Mouse (Mus musculus) adrenal gland, adult 8-10 months (tissue): ENCODE measurements at regions not wholly inside any gene's neighbourhood (a gene's known extent, or its start where the extent isn't known, plus 50 kb on each side); places are given as distances from the start of the nearest gene placed in this dataset.

Source experiments
- DNase-seq: peaks from one replicate; pipeline ENCODE4 v3.0.0; 2022
- microRNA-seq, 2 experiments: library from miRNA; unstranded; fragments of <30 nt; microRNA quantifications; one replicate each; pipeline ENCODE4 v1.2.0; 2022

- DNase-seq = no peak
Measured at GRCm38 (mm10) chr10:46333231-46333630, 755.6 kb downstream of the Hace1 start.

- no peak for DNase-seq
Measured at GRCm38 (mm10) chr10:46345315-46345714, 767.7 kb downstream of the Hace1 start.

- DNase-seq = no peak
Measured at GRCm38 (mm10) chr10:46349613-46350012, 772.0 kb downstream of the Hace1 start.

- DNase-seq = no peak
Measured at GRCm38 (mm10) chr10:46350196-46350595, 772.6 kb downstream of the Hace1 start.

GRCm38 (mm10) chr10:46356775-46357174, 779.1 kb downstream of the Hace1 start:
- no peak for DNase-seq

GRCm38 (mm10) chr10:46373715-46374475, 796.3 kb downstream of the Hace1 start:
- no peak for DNase-seq

- no peak for DNase-seq
Measured at GRCm38 (mm10) chr10:46374646-46375045, 797.0 kb downstream of the Hace1 start.

- DNase-seq = no peak
Measured at GRCm38 (mm10) chr10:46397089-46397488, 819.5 kb downstream of the Hace1 start.

- no peak for DNase-seq
Measured at GRCm38 (mm10) chr10:46403883-46404282, 826.3 kb downstream of the Hace1 start.

Small RNA genes in the stretch of these regions (microRNA-seq; reads per million reads assigned to microRNA genes)
- gene Gm27410 = 0 reads per million in 2 experiments
